Mouse (Mus musculus): ENCODE measurements at regions not wholly inside any gene's neighbourhood (a gene's known extent, or its start where the extent isn't known, plus 50 kb on each side); places are given as distances from the start of the nearest gene placed in this dataset.

GRCm38 (mm10) chr1:47163808-47164410 is 271.3 kb upstream of the Slc39a10 start:
- TF ChIP-seq CTCF (IDR thresholded peaks at IDR 0.05; ENCODE audit: low read depth) (no peak), EP300 (IDR thresholded peaks at IDR 0.05; ENCODE audit: low read depth) (no peak)

Measured in liver, embryonic 14.5 days (tissue).